Mouse (Mus musculus) erythroid progenitor cell, adult 5-6 weeks (primary cell): Measurements from ENCODE around the gene Gm14403. TPM values are rescaled to one million over a fixed set of nuclear protein-coding genes. Genes with fewer than 3 reads are reported as not detected.
"Not testable (repeated sequence)": the region's sequence is repeated elsewhere in the genome, so short reads cannot be mapped to it uniquely, and the experiment has no call there.

Source experiments
- ATAC-seq: replicated peaks from 2 replicates; pipeline ENCODE4 v1.8.0; 2016; ENCODE audit warnings: moderate number of reproducible peaks, mild to moderate bottlenecking, moderate TSS enrichment, inconsistent platforms; ENCODE audit not compliant: poor library complexity, low FRiP score, severe bottlenecking
- total RNA-seq, 2 experiments: library from RNA; stranded (forward) in 1 of 2; stranded (reverse) in 1 of 2; fragments of 150-400 nt in 1 of 2; fragments of 186-747, 209-891 nt in 1 of 2; gene quantifications; 2 replicates each; pipeline versions ENCODE4 v1.2.3 to v1.2.4; 2015 to 2017; ENCODE audit warnings: low replicate concordance in 2 of 2

The Gm14403 gene
- total RNA-seq, 2 experiments from 2014 or later = not detected

- ATAC-seq = not testable (repeated sequence)
Observed at GRCm38 (mm10) chr2:177555261-177555660, 57.2 kb downstream of the Gm14403 start.

Other genes with a start within 250 kb of the Gm14403 start
- gene Gm14409, start 231.2 kb upstream of the Gm14403 start, total RNA-seq (2015; ENCODE audit: low replicate concordance) = not detected in 2 replicates
- not detected in 2 replicates for gene Gm14409, start 231.2 kb upstream of the Gm14403 start, total RNA-seq (2017; ENCODE audit: low replicate concordance)
- not detected in 2 replicates for gene Gm14412, start 173.9 kb upstream of the Gm14403 start, total RNA-seq (2015; ENCODE audit: low replicate concordance)
- gene Gm14412, start 173.9 kb upstream of the Gm14403 start, total RNA-seq (2017; ENCODE audit: low replicate concordance) = not detected in 2 replicates
- not detected in 2 replicates for gene Gm14418, start 99.9 kb upstream of the Gm14403 start, total RNA-seq (2015; ENCODE audit: low replicate concordance)
- gene Gm14418, start 99.9 kb upstream of the Gm14403 start, total RNA-seq (2017; ENCODE audit: low replicate concordance) = not detected in 2 replicates
- gene Zfp970, start 33.5 kb upstream of the Gm14403 start, total RNA-seq (2015; ENCODE audit: low replicate concordance) = not detected in 2 replicates
- gene Zfp970, start 33.5 kb upstream of the Gm14403 start, total RNA-seq (2017; ENCODE audit: low replicate concordance) = 0.39 TPM in 1 of 2 replicates, not detected in the other
- not detected in 2 replicates for gene Gm14406, start 80.0 kb downstream of the Gm14403 start, total RNA-seq (2015; ENCODE audit: low replicate concordance)
- gene Gm14406, start 80.0 kb downstream of the Gm14403 start, total RNA-seq (2017; ENCODE audit: low replicate concordance) = not detected in 2 replicates